7 mouse cellular contexts compared by ENCODE assay signal in the genomic region with DNA sequence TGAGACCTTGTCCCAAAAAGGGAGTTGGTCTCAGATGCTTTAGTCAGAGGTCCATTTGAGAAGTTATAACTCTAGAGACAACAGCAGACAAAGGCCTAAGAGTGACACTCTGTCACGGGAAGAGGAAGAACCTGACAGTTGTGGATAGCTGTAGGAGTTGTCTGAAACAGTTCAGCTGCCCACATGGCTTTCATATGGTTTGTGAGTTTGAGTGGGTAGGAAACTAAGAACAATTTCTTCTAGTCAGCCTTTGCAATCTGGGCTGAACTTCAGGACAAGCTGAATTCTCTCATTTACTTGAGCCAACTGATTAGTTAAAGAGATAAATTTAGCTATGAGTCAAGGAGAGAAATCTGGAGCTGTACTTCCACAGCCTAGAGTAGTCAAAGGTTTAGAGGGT. TPM values are rescaled to one million over a fixed set of nuclear protein-coding genes. Genes with fewer than 3 reads are reported as not detected.
"Had no signal": no experiment of that assay in that cellular context is flagged by ENCODE, and none has a peak within 500 bp of the region (broad histone marks: within the 10 kb centered on the region; RNA-seq: fewer than 3 reads in every experiment).

No protein-coding gene starts in this region.

RNA-seq across cellular contexts. Expression of gene 9230113P08Rik, which starts 15.1 kb away (rescaled TPM):
- total RNA-seq: layer of hippocampus, postnatal 14 days; left cerebral cortex, postnatal 25 days; liver, adult 2 months; megakaryocyte progenitor cell, adult 5-6 weeks; megakaryocyte-erythroid progenitor cell, adult 5-6 weeks; midbrain, postnatal 0 days had no signal

RNA-seq across cellular contexts. Expression of gene 9230110F15Rik, which starts 49.2 kb away (rescaled TPM):
- total RNA-seq: layer of hippocampus, postnatal 14 days; left cerebral cortex, adult 8-10 months; left cerebral cortex, postnatal 25 days; liver, adult 2 months; megakaryocyte progenitor cell, adult 5-6 weeks; megakaryocyte-erythroid progenitor cell, adult 5-6 weeks; midbrain, postnatal 0 days had no signal
